Mouse (Mus musculus) ZHBTc4 (cell line): ENCODE measurements around the gene Snrnp35.
"Not testable (repeated sequence)": the region's sequence is repeated elsewhere in the genome, so short reads cannot be mapped to it uniquely, and the experiment has no call there.

Source experiments
- DNase-seq: peaks from one replicate; pipeline ENCODE4 v3.0.0-alpha.2; 2011; ENCODE audit warnings: low read depth, low spot score

Gene Snrnp35

GRCm38 (mm10) chr5:124482966-124483654 is at the start of gene Snrnp35:
Snrnp35 (plus strand) TSS chr5:124483134.
- peak; percentile 92 for DNase-seq

DNA sequence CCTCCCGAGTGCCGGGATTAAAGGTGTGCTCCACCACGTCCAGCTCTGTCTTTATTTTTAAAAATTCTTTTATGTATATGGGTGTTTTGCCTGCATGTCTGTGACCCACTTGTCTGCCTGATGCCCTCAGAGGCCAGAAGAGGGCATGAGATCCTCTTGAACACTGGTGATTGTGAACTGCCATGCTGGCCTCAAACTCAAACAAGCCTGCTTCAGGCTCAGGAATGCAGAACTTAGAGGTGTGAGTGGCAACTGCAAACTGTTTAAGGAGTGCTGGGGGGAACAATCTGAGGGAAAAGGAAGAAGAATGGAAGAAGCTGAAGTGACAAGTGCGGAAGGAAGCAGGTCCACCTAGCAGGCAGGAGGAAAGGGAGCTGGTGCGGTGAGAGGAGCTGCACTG is 44.7 kb upstream of the Snrnp35 start:
- DNase-seq: no peak

DNA sequence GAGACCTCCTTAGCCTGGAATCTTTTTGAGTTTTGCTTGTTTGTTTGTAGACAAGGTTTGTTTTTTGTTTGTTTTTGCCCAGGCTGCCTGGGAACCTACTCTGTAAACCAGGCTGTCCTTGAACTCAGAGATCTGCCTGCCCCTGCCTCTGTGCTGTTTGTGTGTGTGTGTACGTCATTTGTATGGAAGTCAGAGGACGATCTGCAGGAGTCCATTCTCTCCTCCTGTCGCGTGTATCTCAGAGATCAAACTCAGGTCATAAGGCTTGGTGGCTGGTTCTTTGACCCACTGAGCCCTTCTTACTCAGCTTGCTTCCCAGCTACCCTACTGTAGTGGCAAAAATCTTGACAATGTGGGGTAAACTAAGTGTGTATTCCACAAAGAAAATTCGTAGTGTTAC is 44.2 kb upstream of the Snrnp35 start:
- no peak for DNase-seq

- peak; percentile 99 for DNase-seq
These were observed 43.4 kb upstream of the Snrnp35 start, which contains the start of gene Kmt5a for GRCm38 (mm10) chr5:124439447-124440093. Kmt5a (plus strand) TSS chr5:124439930.

- peak; percentile 74 for DNase-seq
These were observed 42.7 kb upstream of the Snrnp35 start for GRCm38 (mm10) chr5:124440094-124440701.

DNA sequence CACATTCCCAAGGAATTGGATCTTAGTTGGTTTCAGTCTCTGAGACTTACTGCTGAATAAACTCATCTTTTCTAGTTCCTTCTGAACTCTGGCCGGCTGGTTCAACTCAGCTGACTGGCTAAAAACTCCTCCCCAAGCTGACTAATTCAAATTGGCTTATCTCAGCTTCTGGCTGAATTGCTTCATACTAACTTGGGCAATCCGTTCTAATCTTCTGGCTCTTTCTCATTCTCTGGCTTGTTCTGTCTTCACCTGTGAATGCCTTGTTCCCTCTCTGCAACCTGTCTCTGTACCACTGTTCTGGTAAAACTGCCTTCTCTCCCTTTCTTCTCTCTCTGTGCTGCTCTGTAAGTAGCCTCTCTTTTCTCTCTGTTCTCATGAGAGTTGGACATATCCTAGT is 40.3 kb upstream of the Snrnp35 start:
- no peak for DNase-seq

DNA sequence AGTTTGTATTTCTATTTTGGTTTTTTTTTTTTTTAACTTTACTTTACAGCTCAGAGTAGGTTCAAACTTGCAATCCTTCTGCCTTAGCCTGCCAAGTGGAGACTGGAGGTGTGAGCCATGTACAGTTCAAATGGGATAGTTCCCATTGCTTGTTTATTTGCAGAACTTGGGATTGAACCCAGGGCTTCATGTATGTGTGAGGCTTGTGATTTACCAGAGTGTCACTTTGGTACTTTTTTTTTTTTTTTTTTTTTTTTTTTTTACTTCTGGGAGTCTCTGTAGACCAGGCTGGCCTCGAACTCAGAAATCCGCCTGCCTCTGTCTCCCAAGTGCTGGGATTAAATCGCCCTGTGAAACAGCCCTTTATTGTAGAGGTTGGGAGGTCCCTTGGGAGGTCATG is 38.7 kb upstream of the Snrnp35 start:
- no peak for DNase-seq

DNA sequence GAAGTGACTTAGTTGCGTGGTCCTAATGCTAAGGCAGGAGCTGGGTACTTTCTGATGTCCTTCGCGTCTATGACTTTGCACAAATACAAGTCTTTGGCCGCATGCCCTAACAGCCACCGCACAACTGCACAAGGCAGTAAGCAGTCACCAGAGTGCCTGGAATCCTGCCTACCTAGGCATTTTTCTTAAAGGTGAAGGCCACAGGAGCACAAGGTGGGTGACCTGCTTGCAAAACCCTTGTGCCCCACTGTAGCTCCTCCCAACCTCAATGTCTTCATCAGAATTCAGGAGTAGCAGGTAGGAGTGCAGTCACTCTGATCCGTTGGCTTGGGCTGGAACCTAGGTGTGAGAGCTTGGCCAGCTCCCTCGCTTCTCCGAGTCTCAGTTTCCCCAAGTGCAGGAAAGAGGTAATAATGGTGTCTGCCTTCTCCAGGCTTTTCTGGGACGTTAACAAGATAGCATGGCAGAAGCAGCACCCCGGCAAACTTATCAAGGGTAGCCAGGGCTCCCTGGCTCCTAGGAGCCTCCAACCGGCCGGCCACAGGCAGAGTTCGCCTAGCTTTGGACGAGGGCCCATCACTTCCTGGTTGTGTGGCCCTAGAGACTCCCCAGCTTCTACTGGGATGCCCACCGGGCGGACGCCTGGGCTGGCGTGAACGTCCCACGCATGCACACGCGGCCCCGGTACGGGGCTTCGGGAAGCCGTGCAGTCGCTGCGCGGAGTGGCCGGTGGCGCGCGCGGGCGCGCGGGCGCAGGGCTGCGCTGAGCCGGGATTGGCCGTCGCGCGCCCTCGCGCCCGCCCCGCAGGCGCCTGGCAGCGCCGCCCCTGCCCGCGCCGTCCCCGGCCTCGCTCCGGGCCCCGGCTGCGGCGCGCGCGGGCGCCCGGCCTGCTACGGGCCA is 38.0 kb upstream of the Snrnp35 start:
- peak; percentile 75 for DNase-seq

DNA sequence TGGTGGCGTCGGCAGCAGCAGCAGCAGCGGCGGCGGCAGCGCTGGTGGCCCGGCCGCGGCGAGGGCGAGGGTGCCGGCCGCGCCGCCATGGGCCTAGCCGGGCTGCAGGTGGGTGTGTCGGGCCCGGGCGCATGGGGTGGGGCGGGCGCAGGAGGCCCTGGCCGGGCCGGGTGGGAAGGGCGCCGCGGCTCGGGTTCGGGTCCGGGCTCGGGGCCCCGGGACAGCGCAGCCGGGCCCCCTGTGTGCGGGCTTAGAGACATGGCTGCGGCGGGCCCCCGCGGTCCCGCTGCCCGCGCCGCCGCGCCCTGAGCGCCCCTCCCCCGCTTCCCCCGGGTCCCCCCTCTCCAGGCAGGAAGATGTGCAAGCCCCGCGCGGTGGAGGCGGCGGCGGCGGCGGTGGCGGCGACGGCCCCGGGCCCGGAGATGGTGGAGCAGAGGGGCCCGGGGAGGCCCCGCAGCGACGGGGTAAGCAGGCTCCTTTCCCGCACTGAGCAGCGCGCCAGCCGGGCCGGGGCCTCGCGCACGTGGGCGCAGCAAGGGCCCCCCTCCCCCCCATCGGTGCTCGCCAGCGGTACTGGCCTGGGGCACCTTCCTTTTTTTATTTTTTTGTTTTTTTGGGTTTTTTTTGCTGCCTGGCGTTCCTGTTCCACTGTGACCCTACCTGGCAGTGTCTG is 37.2 kb upstream of the Snrnp35 start:
- peak; percentile 73 for DNase-seq

DNA sequence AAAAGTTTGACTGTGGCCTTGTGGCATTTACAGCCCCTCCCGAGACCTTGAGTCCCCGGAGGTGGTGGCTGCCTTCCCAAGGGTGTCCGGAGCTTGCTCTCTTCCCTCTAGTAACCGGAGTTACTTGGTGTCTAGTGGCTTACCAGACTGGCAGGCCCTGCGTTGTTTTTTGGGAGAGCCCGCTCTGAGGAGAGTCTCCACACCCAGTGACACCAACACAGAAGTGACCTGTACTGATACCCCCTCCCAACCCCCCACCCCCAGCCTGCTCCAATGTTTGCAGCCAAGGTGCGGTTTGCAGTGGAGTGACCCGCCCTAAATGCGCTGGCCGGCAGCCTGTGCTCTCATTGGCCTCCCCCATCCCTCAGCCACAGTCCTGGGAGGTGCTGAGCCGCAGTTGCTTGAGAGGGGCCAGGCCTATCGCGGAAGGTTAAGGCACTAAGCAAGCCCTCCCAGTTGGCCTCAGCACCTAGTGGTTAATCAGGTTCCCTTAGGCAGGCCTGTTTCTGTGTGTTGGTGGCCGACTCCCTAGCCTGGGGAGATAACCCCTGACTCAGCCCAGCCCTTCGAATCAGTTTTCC is 36.5 kb upstream of the Snrnp35 start:
- peak; percentile 94 for DNase-seq

DNA sequence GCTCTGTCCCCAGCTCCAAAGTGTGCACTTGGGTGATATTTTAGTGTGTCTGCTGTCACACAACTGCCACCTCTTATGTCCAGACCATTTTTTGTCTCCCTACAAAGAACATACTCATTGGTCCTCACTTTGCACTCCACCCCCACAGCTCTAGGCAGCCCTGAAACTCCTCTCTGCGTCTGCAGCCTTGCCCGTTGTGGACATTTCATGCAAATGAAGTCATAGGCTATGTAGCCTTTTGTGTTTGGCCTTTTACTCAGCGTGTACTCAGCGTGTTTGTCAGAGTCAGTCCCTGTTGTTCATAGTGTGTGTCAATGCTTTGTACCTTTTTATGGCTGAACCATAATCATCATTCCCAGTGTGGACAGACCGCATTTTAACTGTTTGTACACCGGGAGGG is 33.4 kb upstream of the Snrnp35 start:
- DNase-seq: no peak

GRCm38 (mm10) chr5:124450051-124450450 is 32.9 kb upstream of the Snrnp35 start:
- DNase-seq: no peak

GRCm38 (mm10) chr5:124450641-124451340 is 32.1 kb upstream of the Snrnp35 start:
- no peak for DNase-seq

DNA sequence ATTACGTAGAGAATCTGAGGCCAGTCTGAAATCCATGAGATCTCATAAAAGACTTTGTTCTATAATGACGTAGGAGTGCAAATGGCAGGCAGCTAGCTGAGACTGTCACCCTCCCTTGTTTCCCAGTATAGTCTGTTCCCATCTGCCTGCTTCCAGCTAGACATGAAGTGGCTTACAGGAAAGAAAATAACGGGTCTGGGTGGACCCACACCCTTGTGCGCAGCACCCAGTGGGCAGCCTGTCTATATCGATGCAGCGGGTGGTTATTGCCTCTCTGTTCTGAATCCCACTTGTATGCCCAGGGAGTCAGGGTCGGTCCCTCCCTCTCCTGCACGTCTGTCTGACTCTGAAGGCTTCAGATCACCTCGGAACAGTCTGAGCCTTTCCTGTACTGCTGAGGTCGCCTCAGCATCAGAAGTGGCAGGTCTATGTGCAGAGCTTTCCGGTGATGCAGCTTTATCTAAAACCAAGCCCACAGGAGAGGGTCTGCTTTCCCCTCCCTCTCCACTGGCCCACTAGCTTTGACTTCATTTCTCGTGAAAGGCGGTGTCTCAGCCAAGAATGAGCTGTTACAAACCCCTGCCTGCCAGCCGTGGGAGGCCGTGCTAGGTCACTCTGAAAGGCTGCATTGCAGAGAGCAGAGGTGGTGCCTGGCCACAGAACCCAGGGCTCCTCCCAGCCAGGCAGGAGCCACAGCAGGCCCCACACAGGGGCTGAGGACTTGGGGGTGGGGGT is 30.3 kb upstream of the Snrnp35 start:
- no peak for DNase-seq

DNA sequence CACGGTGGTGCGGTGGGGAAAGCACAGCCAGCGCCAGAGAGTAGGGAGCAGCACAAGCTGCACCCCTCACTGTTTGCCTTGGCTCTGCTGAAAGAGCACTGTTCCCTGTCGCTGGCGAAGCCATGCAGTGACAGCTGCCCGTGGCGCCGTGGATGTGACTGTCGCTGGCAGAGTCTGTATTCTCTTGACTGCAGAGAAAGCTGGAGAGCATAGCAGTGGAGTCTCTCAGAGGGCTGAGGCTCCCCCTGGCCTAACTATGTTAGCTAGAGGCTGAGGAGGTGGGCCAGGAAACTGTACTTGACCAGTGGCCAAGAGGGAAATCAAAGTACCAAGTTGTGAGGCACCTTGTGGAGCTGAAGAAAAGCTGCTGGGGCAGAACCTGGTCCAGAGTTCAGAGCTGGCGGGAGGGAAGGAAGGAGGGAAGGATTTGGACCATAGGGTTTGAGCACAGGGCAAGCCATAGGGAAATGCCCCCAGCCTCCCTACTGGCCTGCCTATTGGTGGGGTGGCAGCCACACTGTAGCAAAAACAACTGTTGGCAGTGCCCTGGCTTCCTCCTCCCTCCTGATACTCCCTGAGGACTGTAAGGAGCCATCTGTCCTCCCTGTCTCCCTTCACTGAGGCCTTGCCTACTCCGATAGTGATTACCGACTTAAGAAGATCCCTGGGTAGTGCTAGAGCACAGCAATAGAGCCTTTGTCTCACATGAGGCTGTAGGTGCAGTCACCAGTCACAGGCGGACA is 29.4 kb upstream of the Snrnp35 start:
- DNase-seq: no peak

DNA sequence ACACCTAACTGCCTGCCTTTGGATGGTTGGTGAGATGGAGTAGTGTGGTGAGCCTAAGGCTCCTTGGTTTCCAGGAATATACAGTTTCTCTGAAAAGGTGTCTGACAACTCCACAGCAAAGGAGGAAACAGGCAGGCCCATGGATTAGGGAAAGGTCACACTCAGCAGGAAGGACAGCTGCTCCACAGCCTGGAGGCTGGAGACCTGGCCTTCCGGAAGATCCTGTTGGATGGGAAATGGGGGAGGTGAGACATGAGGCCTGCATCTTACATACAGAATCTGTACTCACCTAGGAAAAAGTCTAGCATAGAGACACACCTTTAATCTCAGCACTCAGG is 28.9 kb upstream of the Snrnp35 start:
- no peak for DNase-seq

GRCm38 (mm10) chr5:124456762-124457161 is 26.2 kb upstream of the Snrnp35 start:
- DNase-seq: no peak

- DNase-seq: not testable (repeated sequence)
These were observed 22.0 kb upstream of the Snrnp35 start for GRCm38 (mm10) chr5:124460922-124461321.
